8 mouse cellular contexts compared by ENCODE assay signal in genomic region chr16:26581048-26581912, GRCm38 (mm10). TPM values are rescaled to one million over a fixed set of nuclear protein-coding genes. Genes with fewer than 3 reads are reported as not detected.
A peak's percentile ranks its signal among the peaks of the same experiment; 100 is the strongest.
DNase-seq lines count a peak whose midpoint lies in the region; ATAC-seq and TF ChIP-seq lines count a peak whose summit lies in the region.

Gene Il1rap, plus strand, starts transcription at chr16:26581704.

- peak; percentile 98 for ATAC-seq in forebrain, embryonic 12.5 days (ENCODE audit: low FRiP score)
- peak; percentile 97 for ATAC-seq in heart, embryonic 16.5 days (replicated peaks; ENCODE audit: extremely low read depth, insufficient read depth, low FRiP score)
- ATAC-seq in liver, embryonic 14.5 days (ENCODE audit: insufficient read depth), result peak; percentile 97
- ATAC-seq in stomach, embryonic 15.5 days (ENCODE audit: insufficient read depth, low FRiP score, low read depth), result peak; percentile 98

- no peaks in the 10 kb centered on the region for H3K36me3 ChIP-seq in E14TG2a.4 (ENCODE audit: insufficient read depth, low read length)
- no peaks in the 10 kb centered on the region for H3K36me3 ChIP-seq in forebrain, embryonic 12.5 days (replicated peaks)
- H3K36me3 ChIP-seq in heart, embryonic 16.5 days (ENCODE audit: control insufficient read depth, insufficient read depth), result no peaks in the 10 kb centered on the region
- H3K36me3 ChIP-seq in liver, embryonic 14.5 days (replicated peaks; ENCODE audit: control insufficient read depth, insufficient read depth, low read depth), result no peaks in the 10 kb centered on the region
- H3K36me3 ChIP-seq in stomach, embryonic 15.5 days, result no peaks in the 10 kb centered on the region

- peaks cover 39% of the 10 kb centered on the region for H3K27me3 ChIP-seq in E14TG2a.4 (ENCODE audit: insufficient read depth, low read length)
- peaks cover 5% of the 10 kb centered on the region; the same call in 1 of the 2 replicates for H3K27me3 ChIP-seq in forebrain, embryonic 12.5 days
- H3K27me3 ChIP-seq in heart, embryonic 16.5 days (ENCODE audit: control insufficient read depth, insufficient read depth, low read length), result no peaks in the 10 kb centered on the region; the same call in 1 of the 2 replicates
- H3K27me3 ChIP-seq in liver, embryonic 14.5 days (ENCODE audit: control insufficient read depth, insufficient read depth, low read length), result no peaks in the 10 kb centered on the region
- no peaks in the 10 kb centered on the region for H3K27me3 ChIP-seq in stomach, embryonic 15.5 days (replicated peaks)

- TF ChIP-seq CTCF in E14TG2a.4 (conservative IDR thresholded peaks at IDR 0.05; ENCODE audit: low read length), result no peak
- 0 out of 2 replicates have a peak, but pooled peaks have one; percentile 4 for TF ChIP-seq CTCF in liver, embryonic 14.5 days (IDR thresholded peaks at IDR 0.05; ENCODE audit: low read depth)

- 3% methylated on average over 50 of the region's 51 CpGs for WGBS in forebrain, embryonic 12.5 days
- WGBS in heart, embryonic 16.5 days, result 3% methylated on average over 51 of the region's 51 CpGs
- 2% methylated on average over 48 of the region's 51 CpGs for WGBS in liver, embryonic 14.5 days (ENCODE audit: insufficient replicate concordance)
- WGBS in stomach, embryonic 15.5 days, result 3% methylated on average over 51 of the region's 51 CpGs

- no peak for TF ChIP-seq EP300 in liver, embryonic 14.5 days (IDR thresholded peaks at IDR 0.05; ENCODE audit: low read depth)

- H3K9ac ChIP-seq in forebrain, embryonic 12.5 days, result peak within 1 kb of the TSS; percentile 59
- H3K9ac ChIP-seq in heart, embryonic 16.5 days (ENCODE audit: low read length), result peak within 1 kb of the TSS; percentile 83
- H3K9ac ChIP-seq in liver, embryonic 14.5 days (replicated peaks), result peak within 1 kb of the TSS; percentile 69
- peak within 1 kb of the TSS; percentile 55 for H3K9ac ChIP-seq in stomach, embryonic 15.5 days

- H3K9me3 ChIP-seq in E14TG2a.4 (ENCODE audit: low read length), result 0 out of 2 replicates have a peak, but pooled peaks cover 7% of the 10 kb centered on the region
- H3K9me3 ChIP-seq in forebrain, embryonic 12.5 days, result no peaks in the 10 kb centered on the region
- no peaks in the 10 kb centered on the region for H3K9me3 ChIP-seq in heart, embryonic 16.5 days (replicated peaks; ENCODE audit: control insufficient read depth, low read length)
- no peaks in the 10 kb centered on the region for H3K9me3 ChIP-seq in liver, embryonic 14.5 days (ENCODE audit: control insufficient read depth, low read length)
- H3K9me3 ChIP-seq in stomach, embryonic 15.5 days, result no peaks in the 10 kb centered on the region

- H3K4me2 ChIP-seq in forebrain, embryonic 12.5 days, result peak within 1 kb of the TSS; percentile 80
- H3K4me2 ChIP-seq in heart, embryonic 16.5 days (ENCODE audit: low read depth, low read length), result peak within 1 kb of the TSS; percentile 83
- H3K4me2 ChIP-seq in liver, embryonic 14.5 days (ENCODE audit: low read depth), result peak within 1 kb of the TSS; percentile 84
- H3K4me2 ChIP-seq in stomach, embryonic 15.5 days, result peak within 1 kb of the TSS; percentile 88

- H3K4me1 ChIP-seq in E14TG2a.4 (replicated peaks; ENCODE audit: low read depth, low read length), result peaks cover 4% of the 10 kb centered on the region; the same call in 1 of the 2 replicates
- peaks cover 8% of the 10 kb centered on the region for H3K4me1 ChIP-seq in forebrain, embryonic 12.5 days
- H3K4me1 ChIP-seq in heart, embryonic 16.5 days (ENCODE audit: control insufficient read depth, insufficient read depth, low read length), result peaks cover 5% of the 10 kb centered on the region
- peaks cover 0 to 4% of the 10 kb centered on the region in 2 experiments; a peak in 2 of 4 replicates for H3K4me1 ChIP-seq in liver, embryonic 14.5 days (replicated peaks; ENCODE audit: control insufficient read depth in 2 of 2, insufficient read depth in 2 of 2, low read length in 1 of 2)
- H3K4me1 ChIP-seq in stomach, embryonic 15.5 days, result 0 out of 2 replicates have a peak, but pooled peaks cover 9% of the 10 kb centered on the region

- peak; percentile 81 for DNase-seq in c-Kit-positive CD71-positive TER-119-positive erythroid progenitor cells, embryonic 14.5 days (ENCODE audit: low spot score)
- peak; percentile 95 to 96 for DNase-seq in kidney, postnatal 36 days
- DNase-seq in liver, embryonic 14.5 days (ENCODE audit: low read depth in 3 of 3, low spot score in 3 of 3), result peak; percentile 64 to 70 (median 66)
- peak; percentile 88 for DNase-seq in neural tube, embryonic 10.5 days (ENCODE audit: extremely low spot score, low spot score)

- H3K4me3 ChIP-seq in E14TG2a.4 (replicated peaks; ENCODE audit: low read length), result peak within 1 kb of the TSS; percentile 80
- H3K4me3 ChIP-seq in forebrain, embryonic 12.5 days (replicated peaks), result peak within 1 kb of the TSS; percentile 62
- peak within 1 kb of the TSS; percentile 89 for H3K4me3 ChIP-seq in heart, embryonic 16.5 days (ENCODE audit: low read length)
- peak within 1 kb of the TSS; percentile 68 to 72 for H3K4me3 ChIP-seq in liver, embryonic 14.5 days (ENCODE audit: insufficient read depth in 1 of 2, low read depth in 2 of 2, low read length in 2 of 2)
- peak within 1 kb of the TSS; percentile 69 for H3K4me3 ChIP-seq in stomach, embryonic 15.5 days (replicated peaks)

- no peak within 1 kb of the TSS for H3K27ac ChIP-seq in forebrain, embryonic 12.5 days
- peak within 1 kb of the TSS; percentile 70 for H3K27ac ChIP-seq in heart, embryonic 16.5 days (ENCODE audit: low read length)
- no peak within 1 kb of the TSS for H3K27ac ChIP-seq in liver, embryonic 14.5 days
- peak within 1 kb of the TSS; percentile 70 for H3K27ac ChIP-seq in stomach, embryonic 15.5 days

RNA-seq across cellular contexts. Expression of gene Il1rap, which starts in this region (rescaled TPM):
- 3.5 and 3.7 TPM in 2 replicates for polyA plus RNA-seq in forebrain, embryonic 12.5 days (2016; fragmentation: Nextera tagmentation; extraction: Ambion mirVana)
- 3.9 and 4.1 TPM in 2 replicates for polyA plus RNA-seq in heart, embryonic 16.5 days (2015; fragmentation: Nextera tagmentation; extraction: Ambion mirVana)
- polyA plus RNA-seq in liver, embryonic 14.5 days (2012; rRNA removed), result 0.71 and 0.98 TPM in 2 replicates
- polyA plus RNA-seq in liver, embryonic 14.5 days (2014; fragmentation: Nextera tagmentation; extraction: Ambion mirVana), result 1.9 and 2.1 TPM in 2 replicates
- polyA plus RNA-seq in stomach, embryonic 15.5 days (2015; fragmentation: Nextera tagmentation; extraction: Ambion mirVana), result 6.9 and 7.1 TPM in 2 replicates

Comparison
In these comparisons a context has a peak if more than half of its experiments do, and no peak if none do; other contexts are left out.
1. H3K27ac ChIP-seq: peak in heart, embryonic 16.5 days (single experiment) and stomach, embryonic 15.5 days (single experiment); none in forebrain, embryonic 12.5 days (single experiment) and liver, embryonic 14.5 days (single experiment).
2. Peak in every context shown above with its lines, with median percentiles within 50 percentile points of each other: H3K4me3 ChIP-seq, DNase-seq, ATAC-seq, H3K4me2 ChIP-seq and H3K9ac ChIP-seq.